Mouse (Mus musculus) embryonic fibroblast, embryonic 13.5 days (primary cell): ENCODE data around the gene Bclaf3. TPM values are rescaled to one million over a fixed set of nuclear protein-coding genes. Genes with fewer than 3 reads are reported as not detected.

ENCODE experiments used
- H3K27ac ChIP-seq: 2 replicates; pipeline ENCODE4 v1.5.1; 2012; ENCODE audit warnings: low read length, control low read depth, inconsistent platforms; ENCODE audit not compliant: insufficient read depth
- H3K4me1 ChIP-seq: 2 replicates; pipeline ENCODE4 v1.6.1; 2011; ENCODE audit warnings: low read length; ENCODE audit not compliant: control insufficient read depth, insufficient read depth
- H3K4me3 ChIP-seq: 2 replicates; pipeline ENCODE4 v1.5.1; 2011; ENCODE audit warnings: mild to moderate bottlenecking, control low read depth, low read length; ENCODE audit not compliant: insufficient read depth
- CTCF ChIP-seq: IDR thresholded peaks from 2 replicates; pipeline ENCODE4 v1.5.1; 2011; ENCODE audit warnings: mild to moderate bottlenecking, control low read depth, low read length, moderate library complexity, borderline replicate concordance; ENCODE audit not compliant: insufficient read depth
- POLR2A ChIP-seq: IDR thresholded peaks from 2 replicates; pipeline ENCODE4 v1.6.1; 2011; ENCODE audit warnings: low read depth, mild to moderate bottlenecking, control low read depth, low read length, moderate library complexity
- polyA plus RNA-seq: library from polyadenylated mRNA; stranded (reverse); fragments of >200 nt; gene quantifications from 2 replicates; pipeline ENCODE4 v1.2.4, GENCODE M21; 2011; ENCODE audit warnings: low read depth; ENCODE audit not compliant: missing spikeins, insufficient read length

Bclaf3 gene
- polyA plus RNA-seq, 1 experiment: 24.5 TPM

GRCm38 (mm10) chrX:159626907-159627587 is 100.6 kb downstream of the Bclaf3 start, which contains the start of gene Sh3kbp1:
TSS of gene Sh3kbp1 (plus strand) at chrX:159627272.
- Histone ChIP-seq H3K4me1 (no peaks in the 10 kb centered on the region; the same call in 1 of the 2 replicates), H3K27ac (peak within 1 kb of the TSS; percentile 84), H3K4me3 (peak within 1 kb of the TSS; percentile 69)
- TF ChIP-seq CTCF (no peak), POLR2A (no peak; the same call in 1 of the 2 replicates)

- TF ChIP-seq CTCF: no peak
- no peak for TF ChIP-seq POLR2A
- Histone ChIP-seq H3K4me1 (no peaks in the 10 kb centered on the region; the same call in 1 of the 2 replicates), H3K27ac (peak overlapping the region; percentile 84), H3K4me3 (peak overlapping the region; percentile 69)
Measured at GRCm38 (mm10) chrX:159627588-159628566, 101.4 kb downstream of the Bclaf3 start.

- Histone ChIP-seq H3K4me1 (no peaks in the 10 kb centered on the region; the same call in 1 of the 2 replicates), H3K4me3 (peak overlapping the region; percentile 69), H3K27ac (no peak overlapping the region)
- no peak for TF ChIP-seq POLR2A
- TF ChIP-seq CTCF: no peak
Measured at GRCm38 (mm10) chrX:159628629-159629028, 102.1 kb downstream of the Bclaf3 start.

GRCm38 (mm10) chrX:159629203-159629602 is 102.7 kb downstream of the Bclaf3 start:
- Histone ChIP-seq H3K4me3 (0 out of 2 replicates have a peak overlapping the region, but pooled peaks have one; percentile 69), H3K4me1 (no peaks in the 10 kb centered on the region; the same call in 1 of the 2 replicates), H3K27ac (no peak overlapping the region)
- no peak for TF ChIP-seq POLR2A
- no peak for TF ChIP-seq CTCF

- no peak for TF ChIP-seq POLR2A
- TF ChIP-seq CTCF: no peak
- H3K4me1 ChIP-seq: no peaks in the 10 kb centered on the region
- no peak overlapping the region for H3K27ac ChIP-seq
- no peak overlapping the region for H3K4me3 ChIP-seq
Measured at GRCm38 (mm10) chrX:159638500-159639227, 112.2 kb downstream of the Bclaf3 start.

- Histone ChIP-seq H3K4me1 (no peaks in the 10 kb centered on the region), H3K27ac (no peak overlapping the region), H3K4me3 (no peak overlapping the region)
- no peak for TF ChIP-seq POLR2A
- TF ChIP-seq CTCF: no peak
Measured at GRCm38 (mm10) chrX:159639991-159640390, 113.5 kb downstream of the Bclaf3 start.

Other genes with a start within 250 kb of the Bclaf3 start
- 67.6 and 73.7 TPM in 2 replicates for gene Eif1ax, start 154.5 kb upstream of the Bclaf3 start, polyA plus RNA-seq
- 0.23 TPM in 1 of 2 replicates, not detected in the other for gene Map7d2, start 112.1 kb upstream of the Bclaf3 start, polyA plus RNA-seq
- gene Sh3kbp1, start 100.6 kb downstream of the Bclaf3 start, polyA plus RNA-seq: 119 and 181 TPM in 2 replicates